Mouse (Mus musculus) c-Kit-positive CD71-positive TER-119-positive erythroid progenitor cells, embryonic 14.5 days (primary cell): ENCODE data around the gene Aicda.
"Not testable (repeated sequence)": the region's sequence is repeated elsewhere in the genome, so short reads cannot be mapped to it uniquely, and the experiment has no call there.

Source experiments
- DNase-seq: peaks from one replicate; pipeline ENCODE4 v3.0.0-alpha.2; 2013; ENCODE audit warnings: low spot score

The Aicda gene

DNA sequence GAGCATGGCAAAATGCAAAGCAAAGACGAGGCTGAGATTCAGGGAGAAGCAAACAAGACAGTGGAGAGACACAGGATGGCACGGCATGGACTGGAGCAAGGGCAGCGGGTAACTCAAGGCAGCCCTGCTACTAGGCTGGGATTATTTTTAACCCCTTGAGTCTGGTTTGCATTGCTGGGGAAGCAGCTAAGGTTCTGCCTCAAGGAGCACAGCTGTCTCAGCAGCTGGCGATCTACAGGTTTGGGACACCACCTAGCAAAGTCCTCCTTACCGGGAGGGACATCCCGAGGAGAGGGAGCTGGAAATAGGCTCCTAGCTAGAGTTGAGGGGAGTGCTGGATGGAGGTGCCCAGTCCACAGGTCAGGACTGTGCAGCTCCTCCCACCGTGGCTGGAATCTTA, 1.7 kb downstream of the Aicda start:
- DNase-seq, result no peak

- DNase-seq, result peak; percentile 50
These were observed 3.5 kb downstream of the Aicda start for GRCm38 (mm10) chr6:122556959-122557561.

DNA sequence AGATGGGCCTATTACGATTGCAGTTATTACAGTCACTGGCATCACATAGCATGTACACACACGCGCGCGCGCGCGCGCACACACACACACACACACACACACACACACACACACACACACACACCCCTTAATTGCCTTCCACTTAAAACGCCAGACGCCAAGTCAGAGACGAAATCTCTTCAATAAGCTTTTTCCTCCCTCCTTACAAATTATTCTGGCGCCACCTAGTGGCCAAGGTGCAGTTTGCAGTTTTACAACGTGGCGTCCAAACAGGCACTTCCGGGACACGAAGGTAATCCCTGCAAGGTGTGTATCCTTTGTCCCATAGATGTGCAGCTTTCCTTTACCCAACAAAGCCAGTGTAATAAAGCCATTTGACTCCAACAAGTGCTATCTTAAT, 6.8 kb downstream of the Aicda start:
- DNase-seq, result peak; percentile 78

GRCm38 (mm10) chr6:122561005-122561404, 7.4 kb downstream of the Aicda start:
- DNase-seq, result no peak

DNA sequence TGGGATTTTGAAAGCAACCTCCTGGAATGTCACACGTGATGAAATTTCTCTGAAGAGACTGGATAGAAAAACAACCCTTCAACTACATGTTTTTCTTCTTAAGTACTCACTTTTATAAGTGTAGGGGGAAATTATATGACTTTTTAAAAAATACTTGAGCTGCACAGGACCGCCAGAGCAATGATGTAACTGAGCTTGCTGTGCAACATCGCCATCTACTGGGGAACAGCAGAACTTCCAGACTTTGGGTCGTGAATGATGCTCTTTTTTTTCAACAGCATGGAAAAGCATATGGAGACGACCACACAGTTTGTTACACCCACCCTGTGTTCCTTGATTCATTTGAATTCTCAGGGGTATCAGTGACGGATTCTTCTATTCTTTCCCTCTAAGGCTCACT, 8.9 kb downstream of the Aicda start:
- peak; percentile 58 for DNase-seq

GRCm38 (mm10) chr6:122565070-122565784, 11.6 kb downstream of the Aicda start:
- DNase-seq, result no peak

DNA sequence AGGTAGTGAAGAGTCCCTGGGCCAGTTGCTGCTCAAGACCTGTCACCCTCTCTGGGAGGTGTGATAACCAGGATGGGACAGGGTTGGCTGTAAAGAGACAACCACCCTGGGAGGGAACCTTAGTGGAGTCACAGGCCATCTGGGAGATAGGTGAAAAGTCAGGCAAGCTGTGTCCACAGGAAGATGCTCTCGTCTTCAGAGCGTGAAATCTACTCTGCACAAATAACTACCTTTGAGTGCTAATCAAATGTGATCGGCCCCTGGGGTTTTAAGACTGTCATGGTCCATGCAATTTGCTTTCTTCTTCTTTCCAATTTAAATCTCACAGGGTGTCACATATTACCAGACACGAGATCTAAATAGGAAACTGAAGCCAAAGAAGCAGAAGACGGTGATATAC, 15.5 kb downstream of the Aicda start:
- DNase-seq, result no peak

DNA sequence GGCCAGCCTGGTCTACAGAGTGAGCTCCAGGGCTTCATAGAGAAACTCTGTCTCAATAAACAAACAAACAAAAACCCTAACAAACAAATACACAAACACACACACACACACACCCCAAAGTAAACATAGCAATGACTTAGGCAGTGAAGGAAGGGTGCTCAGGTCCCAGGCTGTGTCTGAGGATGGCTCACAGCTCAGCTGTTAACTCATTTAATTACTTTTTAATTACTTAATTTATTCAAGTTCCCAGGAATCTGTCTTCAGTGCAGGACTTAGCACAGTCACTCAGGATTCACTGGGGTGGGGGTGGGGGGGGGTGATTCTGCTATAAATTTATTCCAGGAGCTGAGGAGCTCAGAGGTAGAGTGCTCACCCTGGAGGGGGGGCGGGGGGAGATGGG, 16.2 kb downstream of the Aicda start:
- no peak for DNase-seq

DNA sequence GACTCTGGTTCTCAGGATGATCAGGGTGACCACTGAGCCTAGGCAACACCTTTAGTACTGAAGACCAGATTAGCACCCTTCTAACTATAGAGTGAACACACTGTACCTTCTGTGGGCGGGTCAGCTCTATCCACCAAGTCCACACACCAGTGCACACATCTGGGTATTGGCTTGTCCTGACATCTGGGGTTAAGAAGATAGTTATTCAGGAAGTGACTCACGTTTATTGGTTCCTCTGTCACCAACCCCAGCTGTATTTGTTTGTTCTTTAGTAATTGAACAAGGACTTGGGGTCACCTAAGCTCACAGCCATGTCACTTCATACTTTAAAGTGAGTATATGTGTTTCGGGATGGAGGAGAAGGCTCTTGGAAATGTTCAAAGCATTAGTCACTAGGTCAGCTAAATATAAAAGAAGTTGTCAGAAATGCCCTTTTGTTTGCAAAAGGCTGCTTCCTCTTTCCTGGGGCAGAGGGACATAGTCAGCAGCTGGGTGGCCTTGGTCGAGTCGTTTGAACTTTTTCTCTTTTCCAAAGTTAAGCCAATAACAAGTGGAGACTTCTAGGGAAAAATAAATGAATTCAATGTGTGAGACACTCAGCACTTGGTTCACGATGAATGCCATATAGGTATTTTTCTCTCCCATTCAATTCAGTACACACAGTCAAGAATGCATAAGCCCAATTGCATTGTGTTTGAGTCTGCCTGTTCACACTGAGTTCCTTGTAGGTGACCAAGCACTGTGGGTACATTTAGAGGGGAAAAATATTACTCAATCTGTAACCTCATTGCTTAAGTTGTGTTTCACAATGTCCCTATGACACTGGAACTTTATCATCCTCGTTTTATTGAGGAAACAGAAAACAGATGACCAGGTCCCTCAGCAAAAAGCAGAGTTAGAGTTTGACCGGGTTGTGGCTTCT, 17.4 kb downstream of the Aicda start:
- no peak for DNase-seq

DNA sequence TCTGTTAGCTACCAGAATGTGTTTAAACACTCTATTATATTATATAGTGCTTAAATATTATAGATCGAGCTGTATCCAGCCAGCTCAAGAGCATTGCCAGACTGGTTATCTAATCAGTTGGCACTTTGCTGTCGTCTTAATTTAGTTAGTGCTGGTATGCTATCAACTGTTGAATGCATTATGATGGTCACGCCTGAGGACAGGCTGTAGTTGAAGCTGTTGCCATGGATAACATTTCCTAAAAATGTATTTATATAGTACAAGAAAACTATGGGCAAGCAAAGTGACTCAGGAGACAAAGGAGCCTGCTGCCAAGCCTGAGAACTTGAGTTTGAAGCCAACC, 18.0 kb downstream of the Aicda start:
- no peak for DNase-seq

- DNase-seq, result not testable (repeated sequence)
These were observed 21.4 kb downstream of the Aicda start for GRCm38 (mm10) chr6:122575037-122575436.

DNA sequence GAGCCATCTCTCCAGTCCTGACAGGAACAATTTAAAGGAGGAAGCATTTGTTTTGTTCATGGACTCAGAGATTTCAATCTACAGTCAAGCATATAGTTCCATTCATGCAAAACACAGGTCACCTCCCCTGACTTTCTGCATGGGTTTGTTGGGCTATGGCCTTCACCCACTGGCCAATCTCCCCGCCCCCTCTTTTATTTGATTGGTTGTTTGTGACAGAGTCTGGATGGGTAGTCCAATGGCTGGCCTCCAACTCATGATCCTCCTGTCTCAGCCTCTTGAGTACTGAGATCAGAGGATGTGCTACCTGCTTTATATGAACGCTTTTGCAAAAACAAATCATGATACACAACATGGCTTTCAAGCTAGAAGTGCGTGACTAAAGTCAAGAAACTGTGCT, 23.4 kb downstream of the Aicda start:
- no peak for DNase-seq

DNA sequence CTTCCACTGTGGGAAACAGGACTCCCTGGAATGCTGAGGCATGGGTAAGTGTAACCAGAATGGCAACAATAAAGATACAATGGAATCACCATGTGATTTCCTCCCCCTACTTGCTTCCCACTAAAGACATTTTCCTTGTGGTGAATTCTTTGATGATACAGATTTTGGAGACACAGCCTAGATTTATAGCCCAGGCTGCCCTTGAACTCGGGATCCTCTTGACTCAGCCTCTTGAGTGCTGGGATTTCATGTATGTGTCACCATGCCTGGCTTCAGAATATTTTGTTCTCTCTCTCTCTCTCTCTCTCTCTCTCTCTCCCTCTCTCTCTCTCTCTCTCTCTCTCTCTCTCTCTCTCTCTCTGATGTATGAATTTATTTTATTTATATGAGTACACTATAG, 25.5 kb downstream of the Aicda start:
- no peak for DNase-seq

GRCm38 (mm10) chr6:122591027-122591758, 37.6 kb downstream of the Aicda start:
- DNase-seq, result no peak

GRCm38 (mm10) chr6:122592905-122593304, 39.3 kb downstream of the Aicda start:
- no peak for DNase-seq

DNA sequence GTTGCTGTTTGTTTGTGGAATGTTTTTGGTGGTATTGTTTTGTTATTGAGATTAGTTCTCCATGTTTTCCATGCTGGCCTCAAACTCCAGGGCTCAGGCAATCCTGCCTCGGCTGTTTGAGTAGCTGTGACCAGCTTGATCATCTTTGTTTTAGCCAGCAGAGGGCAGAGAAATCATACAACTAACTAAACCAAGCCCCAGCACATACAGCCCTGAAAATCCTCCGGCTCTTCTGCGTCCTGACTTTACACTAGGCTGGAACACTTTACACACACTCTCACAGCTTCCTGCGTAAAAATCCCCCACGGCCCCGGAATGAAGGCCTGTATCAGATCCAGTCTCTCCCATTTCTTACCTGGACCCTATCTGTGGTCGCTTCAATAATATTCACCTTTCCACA, 42.0 kb downstream of the Aicda start:
- no peak for DNase-seq

- DNase-seq, result no peak
These were observed 43.0 kb downstream of the Aicda start for GRCm38 (mm10) chr6:122596608-122597007.

DNA sequence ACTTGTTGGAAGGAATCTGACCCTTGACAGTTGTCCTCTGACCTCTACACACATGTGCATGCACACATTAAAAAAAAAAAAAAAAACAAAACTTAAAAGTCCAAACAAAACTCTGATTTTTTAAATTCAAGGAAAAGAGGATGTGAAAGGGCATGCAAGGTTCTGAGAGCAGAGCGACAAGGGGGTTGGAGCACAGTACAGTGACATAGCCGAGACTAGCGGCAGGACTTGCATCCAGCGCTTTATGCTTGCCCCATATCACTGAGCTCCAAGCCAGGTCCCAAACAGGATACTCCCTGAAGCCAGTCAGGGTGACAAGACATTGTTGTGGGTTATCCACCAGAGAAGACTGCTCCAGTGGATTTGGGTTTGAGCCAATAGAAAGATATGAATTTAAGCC, 44.4 kb downstream of the Aicda start:
- DNase-seq, result no peak

DNA sequence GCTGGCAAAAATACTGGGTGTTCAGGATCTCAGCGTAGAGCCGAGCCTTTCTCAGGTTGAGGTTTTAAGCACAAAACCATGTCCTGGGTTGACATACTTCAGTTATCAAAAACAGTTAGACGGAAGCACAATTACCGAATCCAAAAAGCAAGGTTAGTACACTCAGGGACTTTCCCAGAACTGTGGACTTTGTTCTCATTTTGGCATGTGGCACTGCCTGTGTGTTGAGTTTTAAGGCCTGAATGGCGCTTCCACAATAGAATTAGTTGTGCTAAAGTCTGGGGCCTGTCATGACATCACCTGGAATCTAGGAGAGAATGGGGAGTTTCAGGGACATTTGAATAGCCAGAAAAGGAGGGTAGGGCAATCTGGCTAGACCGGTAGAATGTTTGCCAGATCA, 44.8 kb downstream of the Aicda start:
- no peak for DNase-seq

GRCm38 (mm10) chr6:122599054-122599737, 45.6 kb downstream of the Aicda start:
- no peak for DNase-seq

GRCm38 (mm10) chr6:122600066-122600646, 46.6 kb downstream of the Aicda start:
- DNase-seq, result no peak
